Mouse (Mus musculus) layer of hippocampus, adult 2 months (tissue): ENCODE data around the gene Lonp2. TPM values are rescaled to one million over a fixed set of nuclear protein-coding genes. Genes with fewer than 3 reads are reported as not detected.

Experiments
- DNase-seq, 2 experiments: peaks; one replicate each; pipeline ENCODE4 v3.0.0; 2022; ENCODE audit warnings: low spot score in 2 of 2
- H3K27ac ChIP-seq: fragments of 200-600 bp; 2 replicates; pipeline ENCODE4 v1.8.1; 2022
- H3K4me3 ChIP-seq: fragments of 200-600 bp; 2 replicates; pipeline ENCODE4 v1.8.1; 2022; ENCODE audit warnings: mild to moderate bottlenecking
- CTCF ChIP-seq: fragments of 200-600 bp; conservative IDR thresholded peaks from 2 replicates; pipeline ENCODE4 v1.8.1; 2022; ENCODE audit warnings: antibody characterized with exemption, mild to moderate bottlenecking, moderate library complexity
- long read RNA-seq, 2 experiments: library from polyadenylated mRNA; stranded (forward); transcript quantifications; one replicate each; pipeline ENCODE4 v2.0.0; 2021; ENCODE audit warnings: borderline mapping rate in 2 of 2
- total RNA-seq, 2 experiments: library from RNA; stranded (reverse); gene quantifications; 2 replicates each; pipeline ENCODE4 v1.2.3; 2021

The Lonp2 gene
- total RNA-seq, result 10 to 100 TPM; 82.4 to 84.2 TPM
- long read RNA-seq, experiment 1, transcript Lonp2-201 (15 exons, 2,860 nt), result major isoform, 66 of 85 reads
- long read RNA-seq, experiment 1, partial matches to known transcripts, result 5 of 85 reads
- long read RNA-seq, experiment 1, other reads (novel, unspliced or antisense), result 12 of 85 reads
- long read RNA-seq, experiment 2, transcript Lonp2-201 (15 exons, 2,860 nt), result major isoform, 59 of 72 reads
- long read RNA-seq, experiment 2, transcript Lonp2-203 (13 exons, 2,372 nt), result minor isoform, 5 of 72 reads
- long read RNA-seq, experiment 2, partial matches to known transcripts, result 4 of 72 reads
- long read RNA-seq, experiment 2, other reads (novel, unspliced or antisense), result 4 of 72 reads

- TF ChIP-seq CTCF, result no peak
- peak within 1 kb of the TSS; percentile 97 for H3K27ac ChIP-seq
- peak; percentile 97 to 98 for DNase-seq
- H3K4me3 ChIP-seq, result peak within 1 kb of the TSS; percentile 98
Measured at GRCm38 (mm10) chr8:86623911-86624731, at the start of gene Lonp2. Gene Lonp2, plus strand, starts transcription at chr8:86624043.

- Histone ChIP-seq H3K27ac (peak overlapping the region; percentile 72), H3K4me3 (no peak overlapping the region)
- no peak for TF ChIP-seq CTCF
- no peak for DNase-seq
Measured at GRCm38 (mm10) chr8:86577547-86577946, 46.3 kb upstream of the Lonp2 start.

- H3K27ac ChIP-seq, result peak overlapping the region; percentile 72
- no peak overlapping the region for H3K4me3 ChIP-seq
- no peak for TF ChIP-seq CTCF
- DNase-seq, result peak; percentile 59 to 79
Measured at GRCm38 (mm10) chr8:86578076-86578475, 45.8 kb upstream of the Lonp2 start.

GRCm38 (mm10) chr8:86578693-86579092 is 45.1 kb upstream of the Lonp2 start:
- DNase-seq, result no peak
- Histone ChIP-seq H3K4me3 (no peak overlapping the region), H3K27ac (peak overlapping the region; percentile 72)
- TF ChIP-seq CTCF, result no peak

GRCm38 (mm10) chr8:86580458-86580857 is 43.4 kb upstream of the Lonp2 start, which contains the start of gene Abcc12:
Gene Abcc12, minus strand, starts transcription at chr8:86580686.
- TF ChIP-seq CTCF, result no peak
- Histone ChIP-seq H3K4me3 (no peak within 1 kb of the TSS), H3K27ac (no peak within 1 kb of the TSS; the same call in 1 of the 2 replicates)
- DNase-seq, result no peak

- Histone ChIP-seq H3K27ac (peak overlapping the region; percentile 0; the same call in 1 of the 2 replicates), H3K4me3 (no peak overlapping the region)
- DNase-seq, result peak in 1 of 2 experiments; percentile 28
- TF ChIP-seq CTCF, result peak; percentile 75
Measured at GRCm38 (mm10) chr8:86581921-86582331, 41.9 kb upstream of the Lonp2 start.

GRCm38 (mm10) chr8:86585118-86585517 is 38.7 kb upstream of the Lonp2 start:
- Histone ChIP-seq H3K27ac (peak overlapping the region; percentile 91), H3K4me3 (peak overlapping the region; percentile 70)
- TF ChIP-seq CTCF, result peak; percentile 73
- peak; percentile 86 to 87 for DNase-seq

GRCm38 (mm10) chr8:86585532-86585931 is 38.3 kb upstream of the Lonp2 start:
- peak; percentile 82 for TF ChIP-seq CTCF
- peak; percentile 76 to 79 for DNase-seq
- Histone ChIP-seq H3K4me3 (peak overlapping the region; percentile 70), H3K27ac (peak overlapping the region; percentile 91)

- Histone ChIP-seq H3K27ac (peak overlapping the region; percentile 91), H3K4me3 (no peak overlapping the region; the same call in 1 of the 2 replicates)
- no peak for DNase-seq
- TF ChIP-seq CTCF, result no peak
Measured at GRCm38 (mm10) chr8:86586058-86586457, 37.8 kb upstream of the Lonp2 start.

- DNase-seq, result no peak
- TF ChIP-seq CTCF, result peak; percentile 59
- no peak overlapping the region for H3K4me3 ChIP-seq
- H3K27ac ChIP-seq, result no peak overlapping the region
Measured at GRCm38 (mm10) chr8:86586642-86587041, 37.2 kb upstream of the Lonp2 start.

- Histone ChIP-seq H3K4me3 (no peak overlapping the region), H3K27ac (no peak overlapping the region)
- no peak for TF ChIP-seq CTCF
- no peak for DNase-seq
Measured at GRCm38 (mm10) chr8:86588338-86588737, 35.5 kb upstream of the Lonp2 start.

GRCm38 (mm10) chr8:86593099-86593498 is 30.7 kb upstream of the Lonp2 start:
- H3K27ac ChIP-seq, result no peak overlapping the region
- H3K4me3 ChIP-seq, result no peak overlapping the region
- TF ChIP-seq CTCF, result no peak
- no peak for DNase-seq

GRCm38 (mm10) chr8:86594159-86594796 is 29.6 kb upstream of the Lonp2 start:
- Histone ChIP-seq H3K27ac (no peak overlapping the region), H3K4me3 (no peak overlapping the region)
- DNase-seq, result no peak
- no peak for TF ChIP-seq CTCF
